Mouse (Mus musculus) heart, postnatal 0 days (tissue): ENCODE results near the gene Exph5. TPM values are rescaled to one million over a fixed set of nuclear protein-coding genes. Genes with fewer than 3 reads are reported as not detected.
A peak's percentile ranks its signal among the peaks of the same experiment; 100 is the strongest.

Experiments
- ATAC-seq: fragments of 200-750 bp; cut with Nextera tagmentation; 2 replicates; pipeline ENCODE4 v1.8.0; 2017; ENCODE audit warnings: low read depth, moderate number of reproducible peaks, moderate library complexity; ENCODE audit not compliant: insufficient read depth
- DNase-seq: peaks from one replicate; pipeline ENCODE4 v3.0.0-alpha.2; 2016; ENCODE audit warnings: low spot score
- H3K27ac ChIP-seq: fragments of 300-500 bp; sonication (generic); 2 replicates; pipeline ENCODE4 v1.5.1; 2014; ENCODE audit warnings: low read depth, mild to moderate bottlenecking
- H3K27me3 ChIP-seq: fragments of 300-500 bp; sonication (generic); 2 replicates; pipeline ENCODE4 v1.6.1; 2014; ENCODE audit warnings: low read length, mixed read lengths; ENCODE audit not compliant: control insufficient read depth, insufficient read depth
- H3K36me3 ChIP-seq: fragments of 300-500 bp; sonication (generic); replicated peaks from 2 replicates; pipeline ENCODE4 v1.6.1; 2014; ENCODE audit warnings: low read length, mixed read lengths; ENCODE audit not compliant: control insufficient read depth, insufficient read depth
- H3K4me1 ChIP-seq: fragments of 300-500 bp; sonication (generic); 2 replicates; pipeline ENCODE4 v1.6.1; 2014; ENCODE audit warnings: antibody characterized with exemption; ENCODE audit not compliant: control insufficient read depth, insufficient read depth
- H3K4me2 ChIP-seq: fragments of 300-500 bp; sonication (generic); 2 replicates; pipeline ENCODE4 v1.6.1; 2014; ENCODE audit warnings: low read depth, mild to moderate bottlenecking, low read length, moderate library complexity
- H3K4me3 ChIP-seq: fragments of 300-500 bp; sonication (generic); 2 replicates; pipeline ENCODE4 v1.5.1; 2014; ENCODE audit warnings: low read depth, low read length
- H3K9ac ChIP-seq: fragments of 300-500 bp; sonication (generic); replicated peaks from 2 replicates; pipeline ENCODE4 v1.6.1; 2014; ENCODE audit warnings: low read depth, low read length, mixed read lengths
- H3K9me3 ChIP-seq: fragments of 300-500 bp; sonication (generic); replicated peaks from 2 replicates; pipeline ENCODE4 v1.6.1; 2016; ENCODE audit warnings: low read length; ENCODE audit not compliant: control insufficient read depth
- CTCF ChIP-seq: IDR thresholded peaks from 2 replicates; pipeline ENCODE4 v1.5.1; 2016; ENCODE audit warnings: antibody characterized with exemption, control low read depth, low read depth
- EP300 ChIP-seq: IDR thresholded peaks from 2 replicates; pipeline ENCODE4 v1.6.1; 2016; ENCODE audit warnings: antibody characterized with exemption, low read depth
- WGBS: fragments of 180-500 bp; shearing (Covaris S2); extraction: QIAGEN DNeasy Blood & Tissue Kit; methylation state at CpG from one replicate; pipeline ENCODE4 v1.1.7; 2014; 5-methylcytosine and 5-hydroxymethylcytosine counted together
- polyA plus RNA-seq: library from polyadenylated mRNA; unstranded; fragments of >200 nt; fragmentation: Nextera tagmentation; extraction: Ambion mirVana; gene quantifications from 2 replicates; pipeline ENCODE4 v1.2.1, GENCODE M21; 2015
- total RNA-seq: library from RNA; depleted of rRNA; stranded (reverse); fragments of >200 nt; gene quantifications from 2 replicates; pipeline ENCODE4 v1.2.3, GENCODE M21; 2014; ENCODE audit warnings: low replicate concordance

Gene Exph5
- total and polyA plus RNA-seq, 2 experiments from 2014 or later = 0.07 to 0.57 TPM

DNA sequence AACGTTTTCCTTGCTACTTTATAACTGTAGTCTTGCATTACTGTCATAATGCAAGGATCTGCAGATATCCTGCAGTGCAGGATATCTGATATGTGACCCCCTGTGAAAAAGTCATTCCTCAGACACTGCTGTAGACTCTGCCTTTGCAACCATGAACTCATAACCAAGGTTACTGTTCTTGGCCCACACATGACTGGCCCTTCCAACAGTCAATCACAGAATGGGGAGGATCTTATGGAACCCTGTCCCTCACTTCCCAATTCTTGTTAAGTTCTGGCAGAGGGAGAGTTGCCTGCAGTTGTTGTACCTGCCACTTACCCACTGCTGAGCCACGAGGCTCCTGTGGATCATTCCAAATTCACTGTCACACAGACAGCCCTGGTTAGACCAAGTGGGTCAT is 86.0 kb downstream of the Exph5 start:
- no peaks in the 10 kb centered on the region for H3K27me3 ChIP-seq
- ATAC-seq = no peak
- no peak for DNase-seq
- H3K27ac ChIP-seq = no peak overlapping the region
- H3K36me3 ChIP-seq = peaks cover 26% of the 10 kb centered on the region
- no peak overlapping the region for H3K9ac ChIP-seq
- TF ChIP-seq CTCF (no peak), EP300 (no peak)
- H3K9me3 ChIP-seq = no peaks in the 10 kb centered on the region
- no peak overlapping the region for H3K4me3 ChIP-seq
- H3K4me1 ChIP-seq = 0 out of 2 replicates have a peak, but pooled peaks cover 5% of the 10 kb centered on the region
- 56% methylated on average over 2 of the region's 2 CpGs for WGBS
- no peak overlapping the region for H3K4me2 ChIP-seq

DNA sequence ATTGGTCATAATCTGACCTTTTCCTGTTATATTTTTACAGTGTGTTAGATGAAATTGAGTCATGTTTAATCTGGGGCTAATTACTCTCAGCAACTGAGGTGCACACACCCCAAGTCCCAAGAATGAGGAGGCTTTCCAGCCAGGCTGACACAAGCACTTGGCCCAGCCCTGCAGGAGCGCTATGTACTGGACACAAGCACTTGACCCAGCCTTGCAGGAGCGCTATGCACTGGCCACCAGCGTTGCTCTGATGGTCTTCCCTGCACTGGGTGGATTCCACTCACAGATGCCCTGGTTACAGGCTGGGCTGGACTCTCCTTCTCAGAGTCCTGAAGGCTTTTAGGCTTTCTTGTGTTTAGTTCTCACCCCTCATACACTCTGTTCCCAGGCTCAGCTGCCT is 87.6 kb downstream of the Exph5 start:
- Histone ChIP-seq H3K9me3 (no peaks in the 10 kb centered on the region), H3K4me1 (0 out of 2 replicates have a peak, but pooled peaks cover 5% of the 10 kb centered on the region), H3K27ac (no peak overlapping the region), H3K4me3 (no peak overlapping the region), H3K4me2 (no peak overlapping the region), H3K27me3 (no peaks in the 10 kb centered on the region), H3K9ac (no peak overlapping the region), H3K36me3 (peaks cover 30% of the 10 kb centered on the region)
- ATAC-seq = no peak
- 75% methylated on average over 3 of the region's 3 CpGs for WGBS
- TF ChIP-seq EP300 (no peak), CTCF (no peak)
- DNase-seq = no peak

DNA sequence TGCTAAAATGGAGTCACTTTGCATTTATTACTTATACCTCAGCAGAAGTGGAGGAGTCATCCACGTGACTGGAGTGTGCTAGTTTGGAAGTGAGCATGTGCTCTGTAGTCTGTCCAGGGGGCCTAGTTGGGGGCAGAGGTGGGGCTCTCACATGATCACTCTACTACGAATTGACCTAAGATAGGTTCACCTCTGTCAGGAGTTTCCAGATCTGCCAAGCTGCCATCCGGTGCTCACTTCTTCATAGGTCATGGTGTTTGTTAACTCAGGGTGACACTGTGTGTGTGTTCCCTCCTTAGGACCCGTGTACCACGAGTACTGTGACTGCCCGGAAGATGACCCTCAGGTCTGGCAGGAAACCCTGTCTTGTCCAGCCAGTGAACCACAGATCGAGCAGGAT is 88.7 kb downstream of the Exph5 start:
- 64% methylated on average over 7 of the region's 7 CpGs for WGBS
- TF ChIP-seq EP300 (no peak), CTCF (no peak)

DNA sequence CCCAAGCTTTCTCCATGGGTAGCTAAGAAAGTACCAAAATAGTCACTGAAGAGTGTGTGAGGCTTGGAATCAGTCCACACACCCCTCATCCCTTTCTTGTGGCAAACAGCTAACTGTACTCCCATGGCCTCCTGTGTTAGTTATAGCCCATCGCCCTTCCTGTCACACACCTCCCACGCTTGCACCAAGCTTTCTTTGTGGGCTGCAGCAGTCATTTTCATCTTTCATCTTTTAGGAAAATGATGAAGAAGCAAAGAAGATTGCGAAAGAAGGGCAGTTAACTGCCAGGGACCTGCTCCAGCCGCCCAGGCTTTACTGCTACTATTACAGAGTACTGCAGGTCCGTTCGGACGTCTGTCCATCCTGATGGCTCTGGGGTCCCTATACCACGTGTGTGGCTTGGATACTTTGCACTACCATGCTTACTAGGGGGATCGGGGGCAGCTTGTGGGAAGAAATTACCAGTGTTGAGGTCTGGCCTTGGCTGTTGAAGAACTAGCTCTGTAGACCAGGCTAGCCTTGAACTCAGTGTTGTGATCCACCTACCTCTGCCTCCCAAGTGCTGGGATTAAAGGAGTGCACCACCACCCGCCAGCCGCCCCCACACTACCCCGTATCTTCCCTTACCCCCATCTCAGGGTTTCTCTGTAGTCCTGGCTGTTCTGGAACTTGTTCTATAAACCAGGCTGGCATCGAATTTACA is 96.4 kb downstream of the Exph5 start:
- Histone ChIP-seq H3K27me3 (no peaks in the 10 kb centered on the region), H3K36me3 (peaks cover 13% of the 10 kb centered on the region), H3K4me3 (no peak overlapping the region), H3K27ac (no peak overlapping the region), H3K9me3 (no peaks in the 10 kb centered on the region), H3K9ac (no peak overlapping the region), H3K4me2 (no peak overlapping the region), H3K4me1 (no peaks in the 10 kb centered on the region)
- ATAC-seq (no peak), DNase-seq (no peak)
- no peak for TF ChIP-seq EP300
- WGBS = 76% methylated on average over 13 of the region's 13 CpGs

More for the DNA sequence above, 88.7 kb downstream of the Exph5 start:
- Histone ChIP-seq H3K4me3 (no peak overlapping the region), H3K9ac (no peak overlapping the region), H3K27ac (no peak overlapping the region), H3K4me1 (0 out of 2 replicates have a peak, but pooled peaks cover 1% of the 10 kb centered on the region), H3K9me3 (no peaks in the 10 kb centered on the region), H3K36me3 (peaks cover 30% of the 10 kb centered on the region), H3K4me2 (no peak overlapping the region), H3K27me3 (no peaks in the 10 kb centered on the region)
- ATAC-seq = no peak
- no peak for DNase-seq

DNA sequence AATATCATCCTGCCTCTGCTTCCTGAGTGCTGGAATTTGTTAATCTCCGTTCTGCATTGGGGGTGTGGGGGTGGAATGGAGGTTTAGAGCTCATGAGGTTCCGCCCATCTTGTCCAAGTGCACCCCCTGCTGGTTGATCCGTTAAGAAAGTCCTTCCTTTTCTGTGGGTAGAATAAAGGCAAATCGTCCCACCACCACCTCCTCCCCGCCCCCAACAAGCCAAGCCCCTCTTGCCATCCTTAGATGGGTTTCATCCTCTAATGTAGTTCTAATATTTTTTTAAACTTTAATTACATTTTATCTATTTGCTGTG is 96.9 kb downstream of the Exph5 start:
- Histone ChIP-seq H3K9me3 (no peaks in the 10 kb centered on the region), H3K4me3 (no peak overlapping the region), H3K4me1 (no peaks in the 10 kb centered on the region), H3K4me2 (no peak overlapping the region), H3K36me3 (peaks cover 13% of the 10 kb centered on the region), H3K27ac (no peak overlapping the region), H3K9ac (no peak overlapping the region), H3K27me3 (no peaks in the 10 kb centered on the region)
- DNase-seq (peak; percentile 22), ATAC-seq (no peak)
- TF ChIP-seq EP300 = no peak
- peak; percentile 62 for TF ChIP-seq CTCF
- WGBS = 11% methylated on average over 5 of the region's 5 CpGs

DNA sequence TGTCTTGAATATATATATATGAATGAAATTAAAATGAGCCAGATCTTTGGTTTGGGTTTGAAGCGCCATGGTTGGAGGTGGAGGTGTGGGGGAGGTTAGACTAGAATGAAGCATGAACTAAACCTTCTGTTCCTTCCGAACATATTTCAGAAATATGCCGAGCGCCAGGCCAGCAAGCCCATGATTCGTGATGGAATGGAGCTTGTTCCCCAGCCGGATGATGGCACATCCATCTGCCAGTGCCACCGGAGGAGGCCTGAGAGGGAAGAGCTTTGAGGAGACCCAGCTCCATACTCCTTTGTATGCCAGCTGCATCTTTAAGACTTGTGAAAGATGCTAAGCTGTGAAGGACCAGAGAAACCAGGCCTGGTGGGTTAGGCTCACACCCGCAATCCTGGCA is 98.1 kb downstream of the Exph5 start:
- no peak for TF ChIP-seq EP300
- TF ChIP-seq CTCF = no peak
- Histone ChIP-seq H3K4me3 (no peak overlapping the region), H3K36me3 (peaks cover 13% of the 10 kb centered on the region), H3K9ac (no peak overlapping the region), H3K4me2 (no peak overlapping the region), H3K27ac (no peak overlapping the region), H3K4me1 (no peaks in the 10 kb centered on the region), H3K27me3 (no peaks in the 10 kb centered on the region), H3K9me3 (no peaks in the 10 kb centered on the region)
- WGBS = 91% methylated on average over 8 of the region's 8 CpGs
- no peak for ATAC-seq
- no peak for DNase-seq
